ENCODE assay signal across 23 mouse cellular contexts in the genomic region with DNA sequence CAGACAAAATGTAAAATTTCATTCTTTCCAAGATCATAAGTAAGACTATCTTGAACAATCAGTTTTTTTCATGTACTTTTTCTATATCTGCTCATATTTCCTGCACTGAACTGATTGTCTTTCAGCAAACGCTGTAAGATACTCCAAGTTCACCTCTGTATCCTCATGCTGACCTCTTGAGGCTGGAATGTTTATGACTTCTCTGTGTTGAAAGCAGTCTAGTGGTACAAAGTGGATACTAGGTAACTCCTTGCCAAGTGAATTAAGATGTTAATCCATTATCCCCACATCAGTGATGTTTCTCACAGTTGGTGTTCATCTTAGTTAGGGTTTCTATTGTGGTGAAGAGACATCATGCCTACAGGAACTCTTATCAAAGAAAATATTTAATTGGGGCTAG.
DNase-seq lines count a peak whose midpoint lies in the region; ATAC-seq and TF ChIP-seq lines count a peak whose summit lies in the region.
"Had no signal": no experiment of that assay in that cellular context is flagged by ENCODE, and none has a peak within 500 bp of the region (broad histone marks: within the 10 kb centered on the region; RNA-seq: fewer than 3 reads in every experiment).

No protein-coding gene starts in this region.

- no peaks in the 10 kb centered on the region for H3K4me1 ChIP-seq in intestine, postnatal 0 days (replicated peaks; ENCODE audit: control insufficient read depth, insufficient read depth, low read length)
- no peaks in the 10 kb centered on the region for H3K4me1 ChIP-seq in intestine, embryonic 16.5 days (ENCODE audit: control insufficient read depth, insufficient read depth, low read length)
- H3K4me1 ChIP-seq in midbrain, embryonic 11.5 days (ENCODE audit: control insufficient read depth, insufficient read depth, low read length) = no peaks in the 10 kb centered on the region
- no peaks in the 10 kb centered on the region for H3K4me1 ChIP-seq in midbrain, embryonic 15.5 days
- H3K4me1 ChIP-seq: embryonic facial prominence, embryonic 12.5 days; forebrain, embryonic 12.5 days; heart, embryonic 15.5 days; hindbrain, embryonic 10.5 days; limb, embryonic 13.5 days; liver, embryonic 12.5 days; neural tube, embryonic 15.5 days; stomach, embryonic 15.5 days had no signal

- no peak overlapping the region for H3K9ac ChIP-seq in intestine, postnatal 0 days (ENCODE audit: low read depth, low read length)
- H3K9ac ChIP-seq in intestine, embryonic 16.5 days (ENCODE audit: low read depth, low read length) = no peak overlapping the region
- H3K9ac ChIP-seq in midbrain, embryonic 11.5 days (ENCODE audit: low read length) = no peak overlapping the region
- H3K9ac ChIP-seq in midbrain, embryonic 15.5 days = no peak overlapping the region
- H3K9ac ChIP-seq: embryonic facial prominence, embryonic 12.5 days; forebrain, embryonic 12.5 days; heart, embryonic 15.5 days; limb, embryonic 13.5 days; liver, embryonic 12.5 days; neural tube, embryonic 15.5 days; stomach, embryonic 15.5 days had no signal

- DNase-seq in adrenal gland, postnatal 10 days = peak; percentile 16
- no peak for DNase-seq in adrenal gland, adult 8-10 months
- peak; percentile 80 for DNase-seq in midbrain, embryonic 11.5 days (ENCODE audit: low spot score, missing footprints)
- no peak for DNase-seq in frontal cortex, adult 2 months (ENCODE audit: extremely low spot score in 1 of 2, low spot score in 1 of 2)
- DNase-seq: cerebellum, adult 11-12 months; gastrocnemius, adult 2 months; lung, adult 2 months; lung, postnatal 4 days; right cerebral cortex, adult 18-20 months; thymus, adult 18-20 months; thymus, postnatal 36 days had no signal

- H3K27ac ChIP-seq in intestine, postnatal 0 days (ENCODE audit: low read depth, low read length) = no peak overlapping the region
- H3K27ac ChIP-seq in intestine, embryonic 16.5 days (ENCODE audit: low read length) = no peak overlapping the region
- H3K27ac ChIP-seq in midbrain, embryonic 11.5 days (ENCODE audit: low read depth, low read length) = no peak overlapping the region
- no peak overlapping the region for H3K27ac ChIP-seq in midbrain, embryonic 15.5 days
- H3K27ac ChIP-seq: embryonic facial prominence, embryonic 12.5 days; forebrain, embryonic 12.5 days; gastrocnemius, adult 2 months; heart, embryonic 15.5 days; hindbrain, embryonic 10.5 days; limb, embryonic 13.5 days; liver, embryonic 12.5 days; neural tube, embryonic 15.5 days; stomach, embryonic 15.5 days had no signal

- H3K27me3 ChIP-seq in intestine, postnatal 0 days (replicated peaks; ENCODE audit: control insufficient read depth, insufficient read depth, low read length) = no peaks in the 10 kb centered on the region
- H3K27me3 ChIP-seq in intestine, embryonic 16.5 days (replicated peaks; ENCODE audit: control insufficient read depth, insufficient read depth, low read length) = no peaks in the 10 kb centered on the region
- H3K27me3 ChIP-seq in midbrain, embryonic 11.5 days (ENCODE audit: control insufficient read depth, insufficient read depth, low read length) = no peaks in the 10 kb centered on the region
- no peaks in the 10 kb centered on the region for H3K27me3 ChIP-seq in midbrain, embryonic 15.5 days (replicated peaks)
- H3K27me3 ChIP-seq: embryonic facial prominence, embryonic 12.5 days; forebrain, embryonic 12.5 days; heart, embryonic 15.5 days; limb, embryonic 13.5 days; liver, embryonic 12.5 days; neural tube, embryonic 15.5 days; stomach, embryonic 15.5 days had no signal

- H3K4me2 ChIP-seq in intestine, postnatal 0 days (replicated peaks; ENCODE audit: low read depth) = no peak overlapping the region
- H3K4me2 ChIP-seq in intestine, embryonic 16.5 days (ENCODE audit: low read depth, low read length) = no peak overlapping the region
- no peak overlapping the region for H3K4me2 ChIP-seq in midbrain, embryonic 11.5 days
- H3K4me2 ChIP-seq in midbrain, embryonic 15.5 days = no peak overlapping the region
- H3K4me2 ChIP-seq: embryonic facial prominence, embryonic 12.5 days; forebrain, embryonic 12.5 days; heart, embryonic 15.5 days; limb, embryonic 13.5 days; liver, embryonic 12.5 days; neural tube, embryonic 15.5 days; stomach, embryonic 15.5 days had no signal

- no peaks in the 10 kb centered on the region for H3K9me3 ChIP-seq in intestine, postnatal 0 days (ENCODE audit: control insufficient read depth)
- H3K9me3 ChIP-seq in intestine, embryonic 16.5 days (ENCODE audit: control insufficient read depth, low read length) = no peaks in the 10 kb centered on the region
- H3K9me3 ChIP-seq in midbrain, embryonic 11.5 days (ENCODE audit: control insufficient read depth, low read length) = no peaks in the 10 kb centered on the region
- H3K9me3 ChIP-seq in midbrain, embryonic 15.5 days = no peaks in the 10 kb centered on the region
- H3K9me3 ChIP-seq: embryonic facial prominence, embryonic 12.5 days; forebrain, embryonic 12.5 days; heart, embryonic 15.5 days; hindbrain, embryonic 10.5 days; limb, embryonic 13.5 days; liver, embryonic 12.5 days; neural tube, embryonic 15.5 days; stomach, embryonic 15.5 days had no signal

- ATAC-seq in intestine, postnatal 0 days = no peak
- no peak for ATAC-seq in intestine, embryonic 16.5 days
- ATAC-seq in midbrain, embryonic 11.5 days (ENCODE audit: low FRiP score) = no peak
- ATAC-seq in midbrain, embryonic 15.5 days (replicated peaks) = no peak
- ATAC-seq: activated CD4-positive, CD25-positive, alpha-beta regulatory T cell, adult 4 months; liver, embryonic 12.5 days had no signal

- no peaks in the 10 kb centered on the region for H3K36me3 ChIP-seq in intestine, postnatal 0 days (ENCODE audit: control insufficient read depth, insufficient read depth)
- H3K36me3 ChIP-seq in intestine, embryonic 16.5 days (ENCODE audit: control insufficient read depth, insufficient read depth, low read length) = no peaks in the 10 kb centered on the region
- H3K36me3 ChIP-seq in midbrain, embryonic 11.5 days (ENCODE audit: control insufficient read depth, insufficient read depth, low read length) = no peaks in the 10 kb centered on the region
- no peaks in the 10 kb centered on the region for H3K36me3 ChIP-seq in midbrain, embryonic 15.5 days (replicated peaks)
- H3K36me3 ChIP-seq: embryonic facial prominence, embryonic 12.5 days; forebrain, embryonic 12.5 days; heart, embryonic 15.5 days; hindbrain, embryonic 10.5 days; limb, embryonic 13.5 days; liver, embryonic 12.5 days; neural tube, embryonic 15.5 days; stomach, embryonic 15.5 days had no signal

- 52% methylated on average over 1 of the region's 1 CpGs for WGBS in intestine, postnatal 0 days
- 53% methylated on average over 1 of the region's 1 CpGs for WGBS in intestine, embryonic 16.5 days
- WGBS in midbrain, embryonic 11.5 days = 80% methylated on average over 1 of the region's 1 CpGs
- 93% methylated on average over 1 of the region's 1 CpGs for WGBS in midbrain, embryonic 15.5 days

- TF ChIP-seq CTCF in intestine, postnatal 0 days (IDR thresholded peaks at IDR 0.05; ENCODE audit: low read depth) = peak; percentile 50

- no peak overlapping the region for H3K4me3 ChIP-seq in intestine, postnatal 0 days (ENCODE audit: low read depth, low read length)
- no peak overlapping the region for H3K4me3 ChIP-seq in intestine, embryonic 16.5 days (ENCODE audit: low read length)
- H3K4me3 ChIP-seq in midbrain, embryonic 11.5 days (ENCODE audit: low read depth, low read length) = no peak overlapping the region
- H3K4me3 ChIP-seq in midbrain, embryonic 15.5 days = no peak overlapping the region
- H3K4me3 ChIP-seq: embryonic facial prominence, embryonic 12.5 days; forebrain, embryonic 12.5 days; gastrocnemius, adult 2 months; heart, embryonic 15.5 days; hindbrain, embryonic 10.5 days; limb, embryonic 13.5 days; liver, embryonic 12.5 days; neural tube, embryonic 15.5 days; stomach, embryonic 15.5 days had no signal

Comparison
In these comparisons a context has a peak if more than half of its experiments do, and no peak if none do; other contexts are left out.
1. DNase-seq: peak in adrenal gland, postnatal 10 days (single experiment) and midbrain, embryonic 11.5 days (single experiment); none in adrenal gland, adult 8-10 months (single experiment) and frontal cortex, adult 2 months (0 of 2).